Mouse (Mus musculus): ENCODE results near the gene Icosl.
"Not testable (repeated sequence)": the region's sequence is repeated elsewhere in the genome, so short reads cannot be mapped to it uniquely, and the experiment has no call there.

Icosl gene

GRCm38 (mm10) chr10:78124137-78124536 lies 55.0 kb downstream of the Icosl start:
- DNase-seq: not testable (repeated sequence)

GRCm38 (mm10) chr10:78125061-78125460 lies 56.0 kb downstream of the Icosl start:
- not testable (repeated sequence) for DNase-seq

- DNase-seq: no peak
Observed at GRCm38 (mm10) chr10:78126311-78126710, 57.2 kb downstream of the Icosl start.

- DNase-seq: no peak
Observed at GRCm38 (mm10) chr10:78127046-78127870, 58.2 kb downstream of the Icosl start.

GRCm38 (mm10) chr10:78127931-78128330 lies 58.8 kb downstream of the Icosl start:
- no peak for DNase-seq

- no peak for DNase-seq
Observed at GRCm38 (mm10) chr10:78128647-78129046, 59.5 kb downstream of the Icosl start.

GRCm38 (mm10) chr10:78129423-78129822 lies 60.3 kb downstream of the Icosl start:
- DNase-seq: no peak

- DNase-seq: no peak
Observed at GRCm38 (mm10) chr10:78129998-78130397, 60.9 kb downstream of the Icosl start.

Measured in right cerebral cortex, adult 18-20 months (tissue).